Mouse (Mus musculus): Measurements from ENCODE around the gene Tgfa.

The Tgfa gene

GRCm38 (mm10) chr6:86233512-86234430 is 38.7 kb downstream of the Tgfa start:
- DNase-seq = no peak

DNA sequence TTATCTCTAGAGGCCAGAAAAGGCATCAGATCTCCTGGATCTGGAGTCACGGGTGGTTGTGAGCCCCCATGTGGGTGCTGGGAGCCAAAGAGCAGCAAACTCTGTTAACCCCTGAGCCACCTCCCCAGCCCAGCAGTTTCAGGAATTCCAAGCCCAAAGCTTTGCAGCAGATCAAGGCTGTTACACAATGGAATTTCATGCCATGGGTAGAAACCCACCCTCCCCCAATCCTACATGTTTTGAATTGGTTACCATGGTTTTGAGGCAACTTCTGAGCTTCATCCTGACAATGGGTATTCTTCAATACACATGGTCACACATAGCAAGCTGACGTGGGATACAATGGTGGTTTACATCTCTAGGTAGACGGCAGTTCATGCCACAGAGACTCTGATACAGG is 49.8 kb downstream of the Tgfa start:
- peak; percentile 31 for DNase-seq

- no peak for DNase-seq
Measured at GRCm38 (mm10) chr6:86245965-86246364, 50.9 kb downstream of the Tgfa start.

DNA sequence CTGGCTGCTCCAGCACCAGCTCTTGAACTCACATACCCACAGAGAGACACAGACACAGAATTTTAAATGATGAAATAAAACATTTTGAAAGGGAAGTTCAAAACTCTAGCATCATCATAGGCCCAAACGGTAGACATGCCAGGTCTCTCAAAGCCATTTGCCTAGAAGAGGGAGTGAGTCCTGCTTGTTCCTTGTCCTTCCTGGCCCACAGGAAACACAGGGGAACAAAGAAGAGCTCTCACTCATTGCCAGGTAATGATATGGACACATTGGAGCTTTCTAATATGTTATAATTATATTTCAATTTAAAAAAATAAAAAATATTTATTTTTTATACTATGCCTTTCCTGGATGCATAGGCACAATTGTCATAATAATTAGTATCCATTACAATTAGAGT is 53.5 kb downstream of the Tgfa start:
- DNase-seq = no peak

DNA sequence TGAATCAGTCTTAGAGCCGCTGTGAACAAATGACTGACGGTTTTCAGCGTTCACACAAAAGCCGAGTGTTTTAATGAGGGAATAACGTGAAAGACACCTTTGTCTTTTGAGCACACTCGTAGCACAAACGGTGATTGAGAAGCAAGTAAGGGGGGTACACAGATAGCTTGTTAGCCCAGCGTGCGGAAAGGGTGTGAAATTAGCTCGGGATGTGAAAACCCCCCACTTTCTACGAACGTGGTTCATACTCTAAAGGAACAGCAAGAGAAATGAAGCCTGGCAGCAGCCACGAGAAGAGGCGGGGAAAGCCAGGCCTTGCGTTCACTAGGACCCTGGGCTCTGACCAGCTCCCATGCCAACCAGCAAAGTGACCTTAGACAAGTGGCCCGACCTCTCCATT is 54.0 kb downstream of the Tgfa start:
- peak; percentile 41 for DNase-seq

- DNase-seq = no peak
Measured at GRCm38 (mm10) chr6:86250236-86250635, 55.2 kb downstream of the Tgfa start.

DNA sequence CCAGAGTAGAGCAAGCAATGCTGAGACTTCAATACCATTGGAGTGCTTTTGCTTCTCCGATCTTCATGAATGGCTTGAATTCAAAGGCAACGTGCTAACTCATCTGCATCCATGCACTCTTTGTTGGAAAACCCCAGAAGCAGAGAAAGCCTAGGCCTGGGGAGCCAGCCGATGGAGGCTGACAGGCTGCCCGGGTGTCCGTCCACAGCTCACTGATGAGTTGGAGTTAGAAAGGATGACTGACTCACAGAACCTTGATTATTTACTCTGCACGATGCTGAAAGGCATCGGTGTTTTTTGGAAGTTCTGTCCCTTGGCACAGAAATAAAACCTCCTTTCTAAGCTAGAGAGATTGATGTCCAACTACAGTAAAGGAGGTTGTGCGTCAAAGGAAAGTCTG is 55.8 kb downstream of the Tgfa start:
- no peak for DNase-seq

GRCm38 (mm10) chr6:86252176-86253125 is 57.4 kb downstream of the Tgfa start:
- DNase-seq = no peak

- DNase-seq = no peak
Measured at GRCm38 (mm10) chr6:86255899-86256298, 60.9 kb downstream of the Tgfa start.

DNA sequence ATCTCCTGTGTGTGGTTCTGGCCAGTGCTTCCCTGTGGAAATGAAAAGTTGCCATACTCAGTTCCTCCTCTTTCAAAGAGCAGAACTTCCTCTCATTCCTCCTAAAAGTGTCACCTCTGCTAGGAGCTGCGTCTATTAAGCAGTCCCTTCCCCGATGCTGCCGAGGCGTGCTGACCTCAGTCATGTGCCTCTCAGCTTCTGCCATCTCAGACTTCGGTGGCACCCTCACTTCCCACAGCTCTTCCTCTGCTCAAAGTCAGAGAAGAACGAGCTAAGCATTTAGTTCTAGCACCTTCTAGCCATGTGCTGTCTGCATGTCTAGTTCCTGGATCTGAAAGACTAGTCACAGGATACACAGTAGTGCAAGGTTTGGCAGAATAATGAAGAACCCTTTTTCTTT is 64.2 kb downstream of the Tgfa start:
- no peak for DNase-seq

DNA sequence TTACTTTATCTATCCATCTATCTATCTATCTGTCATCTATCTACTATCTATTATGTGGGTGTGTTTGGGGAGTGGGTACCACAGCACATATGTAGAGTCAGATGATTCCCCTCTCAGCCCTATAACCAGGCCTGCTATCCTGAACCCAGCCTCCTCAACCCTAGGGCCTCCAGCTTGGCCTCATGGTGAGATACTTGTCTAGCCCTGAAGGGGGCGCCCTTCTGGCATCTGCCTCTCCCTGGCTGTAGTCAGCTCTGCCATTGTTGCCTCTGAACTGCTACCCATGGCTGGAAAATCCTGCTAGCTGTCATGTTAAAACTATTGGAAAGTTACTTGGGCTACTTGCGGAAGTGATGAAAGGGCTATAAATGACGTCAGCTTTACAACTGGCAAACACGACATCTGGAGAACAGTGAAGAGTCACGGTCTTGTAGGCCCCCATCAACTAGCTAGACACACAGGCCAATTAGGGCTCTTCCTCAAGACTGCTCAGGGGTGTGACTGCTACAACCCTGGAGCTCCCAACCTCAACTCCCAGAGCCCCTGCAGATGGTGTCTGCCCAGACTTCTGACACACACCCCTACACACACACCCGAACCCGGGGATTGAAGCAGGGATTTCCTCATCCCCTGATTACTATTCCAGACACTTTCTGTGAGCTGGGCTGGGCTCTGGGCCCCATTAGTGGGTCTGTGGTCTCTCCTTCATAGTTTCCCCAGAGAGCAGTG is 65.5 kb downstream of the Tgfa start:
- DNase-seq = no peak

- DNase-seq = no peak
Measured at GRCm38 (mm10) chr6:86266786-86267185, 71.8 kb downstream of the Tgfa start.

- no peak for DNase-seq
Measured at GRCm38 (mm10) chr6:86270373-86271068, 75.5 kb downstream of the Tgfa start.

DNA sequence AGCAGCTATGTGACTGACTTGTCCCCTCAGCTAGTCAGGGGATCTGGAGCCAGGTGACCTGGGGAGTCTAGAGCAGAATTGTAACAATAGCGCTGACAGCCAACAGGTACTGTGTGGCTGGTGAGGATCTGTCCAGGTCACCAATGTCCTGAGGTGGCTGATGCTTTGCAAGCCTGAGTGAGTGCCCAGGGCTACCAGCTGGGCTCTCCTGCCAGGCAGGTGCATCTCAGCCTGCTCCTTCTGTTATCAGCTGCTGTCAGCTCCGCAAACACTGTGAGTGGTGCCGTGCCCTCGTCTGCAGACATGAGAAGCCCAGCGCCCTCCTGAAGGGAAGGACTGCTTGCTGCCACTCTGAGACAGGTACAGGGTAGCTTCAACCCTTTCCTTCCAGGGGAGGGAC is 76.1 kb downstream of the Tgfa start:
- DNase-seq = no peak

GRCm38 (mm10) chr6:86275704-86276103 is 80.7 kb downstream of the Tgfa start:
- no peak for DNase-seq

DNA sequence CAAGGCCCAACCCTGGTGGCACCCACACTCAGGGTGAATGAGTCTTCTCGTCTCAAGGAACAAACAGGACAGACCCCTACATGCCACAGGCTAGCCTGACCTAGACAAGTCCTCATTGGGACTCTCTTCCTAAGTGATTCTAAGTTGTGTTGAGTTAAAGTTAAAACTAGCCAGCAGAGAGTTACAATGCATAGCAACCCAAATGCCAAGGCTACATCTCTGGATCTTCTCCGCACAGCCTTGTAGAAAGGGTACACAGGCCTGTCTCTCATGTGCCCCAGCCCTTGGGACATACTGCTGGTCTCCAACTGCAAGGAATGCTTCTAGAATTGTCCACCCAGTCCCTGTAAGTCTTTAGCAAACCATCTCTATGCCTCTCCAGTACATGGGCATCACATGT is 81.8 kb downstream of the Tgfa start:
- no peak for DNase-seq

- no peak for DNase-seq
Measured at GRCm38 (mm10) chr6:86277620-86278019, 82.6 kb downstream of the Tgfa start.

GRCm38 (mm10) chr6:86281573-86282210 is 86.7 kb downstream of the Tgfa start:
- DNase-seq = no peak

DNA sequence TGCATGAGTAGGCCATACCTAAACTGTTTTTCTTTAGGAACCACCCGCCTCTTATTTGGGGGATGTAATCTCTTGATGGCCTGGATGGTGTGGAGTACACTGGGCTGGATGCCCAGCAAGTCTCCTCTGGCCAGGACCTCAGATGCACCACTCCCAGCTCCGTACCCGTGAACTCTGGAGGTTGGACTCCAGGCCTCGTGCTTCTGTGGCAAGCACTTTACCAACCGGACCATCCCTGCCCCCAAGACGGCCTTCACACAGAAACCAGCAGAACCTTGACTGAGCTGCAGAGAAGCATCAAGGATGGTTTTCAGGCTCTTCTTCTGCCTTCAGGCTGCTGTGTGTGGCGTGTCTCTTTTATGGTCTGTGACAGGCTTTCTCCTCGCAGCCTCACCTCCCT is 98.3 kb downstream of the Tgfa start:
- DNase-seq = no peak

DNA sequence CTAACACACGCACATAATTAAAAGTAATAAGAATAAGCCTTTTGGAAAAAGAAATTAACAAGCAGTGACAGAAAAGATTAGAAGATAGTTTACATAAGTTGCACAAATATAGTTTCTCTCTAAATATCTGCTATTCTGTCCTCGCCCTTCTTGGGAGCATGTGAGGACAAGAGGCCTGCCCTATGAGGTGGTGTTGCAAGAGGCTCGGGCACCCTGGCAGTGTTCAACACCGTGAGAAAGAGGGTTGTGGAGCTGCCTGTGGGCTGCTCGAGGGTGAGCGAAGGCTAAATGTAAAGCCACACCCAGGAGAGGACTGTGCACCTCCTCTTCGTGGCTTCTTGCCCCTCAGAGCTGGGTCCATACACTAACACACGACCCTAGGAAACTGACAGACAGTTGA is 100.4 kb downstream of the Tgfa start:
- no peak for DNase-seq

- DNase-seq = no peak
Measured at GRCm38 (mm10) chr6:86296126-86296525, 101.1 kb downstream of the Tgfa start.

DNA sequence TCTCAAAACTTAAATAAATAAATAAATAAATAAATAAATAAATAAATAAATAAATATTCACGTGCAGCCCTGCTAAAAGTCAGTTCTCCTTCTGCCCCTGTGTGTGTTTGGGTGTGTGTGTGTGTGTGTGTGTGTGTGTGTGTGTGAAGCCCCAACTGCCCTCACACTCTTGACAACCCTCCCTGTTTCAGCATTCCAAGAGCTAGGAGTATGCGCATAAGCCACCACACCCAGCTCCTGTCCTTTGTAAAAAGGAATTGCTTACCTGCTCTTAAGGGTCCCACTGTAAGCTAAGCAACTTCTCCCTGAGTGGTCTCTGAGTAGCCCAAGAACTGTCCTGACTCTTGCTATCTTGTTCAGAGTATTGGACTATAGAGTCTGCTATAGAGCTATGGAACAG is 101.9 kb downstream of the Tgfa start:
- no peak for DNase-seq

Measured in embryo, embryonic 11 days (tissue).